Mouse (Mus musculus) WW6 (cell line): ENCODE results near the gene Ubr1.
"Not testable (repeated sequence)": the region's sequence is repeated elsewhere in the genome, so short reads cannot be mapped to it uniquely, and the experiment has no call there.

Experiments used
- DNase-seq: peaks from one replicate; pipeline ENCODE4 v3.0.0-alpha.2; 2013; ENCODE audit warnings: low read depth, low spot score

Gene Ubr1

DNA sequence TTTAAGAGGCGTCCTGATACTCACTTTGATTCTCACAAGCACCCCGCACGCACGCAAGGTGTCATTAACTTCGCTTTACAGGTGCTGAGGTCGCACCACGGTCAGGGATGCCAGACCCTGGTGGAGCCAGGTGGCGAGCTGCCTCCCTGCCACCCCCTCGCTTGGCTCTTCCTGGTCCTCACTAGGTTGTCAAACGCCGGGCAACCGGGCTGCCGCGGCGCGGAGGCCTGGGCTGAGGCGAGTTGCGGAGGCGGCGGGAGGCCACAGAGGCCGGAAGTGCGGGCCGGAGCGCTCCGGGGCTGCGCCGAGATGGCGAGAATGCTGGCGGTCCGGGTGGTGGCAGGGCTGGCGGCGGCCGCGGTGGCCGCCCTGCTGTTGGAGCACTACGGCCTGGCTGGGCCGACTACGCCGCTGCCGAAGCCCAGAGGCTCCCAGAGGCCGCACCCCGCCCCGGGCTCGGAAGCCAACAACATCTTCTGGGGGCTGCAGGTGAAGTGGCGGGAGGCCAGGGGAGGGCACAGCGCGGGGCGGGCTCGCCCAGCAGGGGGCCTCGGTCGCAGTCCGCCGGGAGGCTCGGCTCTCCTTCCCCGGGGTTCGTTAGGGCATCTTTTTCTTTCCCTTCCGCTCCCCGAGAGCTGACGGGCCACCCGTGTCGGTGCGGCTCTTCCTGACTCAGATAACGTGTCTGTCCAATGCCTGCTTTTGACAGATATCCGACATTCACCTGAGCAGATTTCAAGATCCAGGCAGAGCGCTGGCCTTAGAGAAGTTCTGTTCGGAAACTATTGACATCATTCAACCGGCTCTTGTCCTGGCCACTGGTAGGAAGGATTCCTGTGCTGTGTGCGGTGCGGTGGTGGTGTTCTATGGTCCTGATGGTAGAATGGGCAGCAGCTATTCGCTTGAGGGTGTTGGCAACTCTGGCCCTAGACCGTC lies 6.7 kb upstream of the Ubr1 start, which contains the start of gene Tmem62:
Gene Tmem62, plus strand, starts transcription at position 28 of the 936 bp plus-strand sequence.
- no peak for DNase-seq

DNA sequence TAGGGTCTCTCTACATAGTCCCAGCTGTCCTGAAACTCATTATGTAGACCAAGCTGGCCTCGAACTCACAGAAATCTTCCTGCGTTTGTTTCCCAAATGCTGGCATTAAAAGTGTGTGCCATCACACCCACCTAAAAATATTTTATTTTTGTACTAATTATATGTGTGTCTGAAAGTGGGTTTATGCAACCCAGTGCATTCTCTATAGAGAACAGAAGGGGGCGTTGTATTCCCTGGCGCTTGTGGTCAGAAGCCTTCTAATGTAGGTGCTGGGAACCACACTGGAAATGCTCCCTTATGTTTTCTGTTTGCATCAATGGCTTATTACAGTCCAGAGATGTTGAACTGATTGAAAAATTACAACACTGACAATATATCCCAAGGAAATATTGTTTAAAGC lies 5.8 kb upstream of the Ubr1 start:
- no peak for DNase-seq

DNA sequence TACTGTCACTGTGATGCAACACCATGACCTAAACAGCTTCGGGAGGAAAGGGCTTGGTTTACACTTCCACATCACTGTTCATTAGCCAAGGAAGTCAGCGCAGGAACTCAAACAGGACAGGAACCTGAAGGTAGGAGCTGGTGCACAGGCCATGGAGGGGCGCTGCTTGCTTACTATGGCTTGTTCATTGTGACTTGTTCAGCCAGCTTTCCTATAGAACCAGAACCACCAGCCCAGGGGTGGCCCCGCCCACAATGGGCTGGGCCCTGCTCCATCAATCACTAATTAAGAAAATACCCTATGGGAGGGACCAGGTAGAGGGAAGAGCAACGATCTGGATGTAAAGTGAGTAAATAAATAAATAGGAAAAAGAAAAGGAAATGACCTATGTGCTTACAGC lies 2.4 kb upstream of the Ubr1 start:
- peak; percentile 59 for DNase-seq

DNA sequence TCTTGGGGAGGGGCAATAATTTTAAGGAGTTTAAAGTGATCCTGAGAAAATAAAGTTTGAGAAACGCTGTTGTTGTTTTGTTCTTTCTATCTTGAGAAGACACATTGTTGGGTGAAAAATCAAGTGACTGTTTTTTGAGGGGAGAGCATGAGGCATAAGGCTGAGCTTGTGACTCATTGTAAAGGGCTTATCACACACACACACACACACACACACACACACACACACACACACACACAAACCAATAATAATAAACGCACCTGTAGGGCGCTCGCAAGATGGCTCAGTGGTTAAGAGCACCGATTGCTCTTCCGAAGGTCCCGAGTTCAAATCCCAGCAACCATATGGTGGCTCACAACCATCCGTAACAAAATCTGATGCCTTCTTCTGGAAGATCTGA lies 1.7 kb upstream of the Ubr1 start:
- DNase-seq, result not testable (repeated sequence)

DNA sequence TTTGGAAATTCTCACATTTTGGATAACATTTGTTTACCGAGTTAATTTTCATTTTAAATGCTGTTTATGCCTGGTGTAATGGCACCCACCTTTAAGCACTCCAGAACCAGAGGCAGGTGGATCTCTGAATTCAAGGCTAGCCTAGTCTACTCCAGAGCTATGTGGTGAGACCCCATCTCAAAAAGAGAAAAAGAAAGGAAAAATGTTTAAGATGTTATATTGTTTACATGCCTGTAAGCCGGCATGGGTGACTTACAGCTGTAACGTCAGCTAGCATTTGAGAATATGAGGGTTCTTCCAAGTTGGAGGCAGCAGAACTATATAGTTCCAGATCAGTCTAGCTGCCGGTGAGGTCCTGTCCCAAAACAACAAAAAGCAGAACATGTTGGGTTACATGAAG lies 1.3 kb upstream of the Ubr1 start:
- DNase-seq, result no peak

DNA sequence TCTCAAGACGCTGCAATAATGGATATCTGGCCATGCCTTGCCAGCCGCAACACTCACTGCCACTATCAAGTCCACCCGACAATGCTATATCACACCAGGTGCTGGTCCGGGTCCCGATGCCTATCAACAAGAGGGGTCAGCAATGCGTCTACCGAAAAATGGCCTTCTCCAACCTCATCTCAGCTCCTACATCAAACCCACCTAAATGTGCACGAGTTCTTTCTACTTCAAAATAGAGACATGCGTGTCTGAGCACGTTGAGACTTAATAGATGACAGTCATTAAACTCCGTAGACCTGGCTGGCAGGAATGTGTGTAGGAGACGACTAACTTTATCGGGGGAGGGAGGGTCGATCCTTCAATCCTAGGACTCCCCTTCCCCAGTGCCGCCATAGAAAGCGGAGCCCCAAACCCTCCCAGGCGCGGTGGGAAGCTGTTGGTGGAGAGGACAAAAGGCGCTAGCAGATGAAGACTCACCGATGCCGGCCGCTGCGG lies 423 bp downstream of the Ubr1 start:
- DNase-seq, result no peak

DNA sequence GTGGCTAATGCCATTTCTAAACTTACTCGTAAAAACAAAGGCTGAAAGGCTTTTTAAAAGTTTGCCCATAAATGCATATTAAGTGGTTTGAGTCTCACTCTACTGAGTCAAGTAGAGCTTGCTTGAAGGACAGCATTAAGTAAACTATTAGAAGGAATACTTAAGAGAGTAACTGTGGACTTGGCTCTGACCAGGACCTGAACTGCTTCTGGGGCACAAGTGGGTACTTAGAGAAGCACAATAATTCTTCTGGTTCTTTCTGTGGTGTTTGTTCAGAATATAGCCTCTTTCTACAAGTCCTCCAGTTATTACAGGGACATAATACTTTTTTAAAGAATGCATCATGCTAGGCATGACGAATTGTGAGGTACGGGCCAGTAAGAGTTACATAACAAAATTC lies 5.0 kb downstream of the Ubr1 start:
- DNase-seq, result no peak

DNA sequence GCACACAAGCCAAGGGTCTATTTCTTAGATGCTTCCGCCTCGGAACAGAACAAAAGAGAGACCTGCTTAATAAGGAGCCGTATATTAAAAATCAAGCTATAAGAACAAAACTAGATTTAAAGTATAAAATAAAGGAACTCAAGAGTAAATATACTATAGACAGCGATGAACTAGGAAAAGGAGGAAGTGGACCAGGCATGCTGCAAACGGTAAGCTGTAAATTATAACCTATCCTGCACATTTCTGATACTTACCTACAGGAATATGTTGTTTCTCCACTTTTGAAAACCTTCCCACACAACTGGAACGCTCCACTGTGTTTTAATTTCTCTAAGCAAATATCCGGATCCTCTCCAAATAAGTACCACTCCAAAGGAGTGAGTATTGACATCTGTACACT lies 7.4 kb downstream of the Ubr1 start:
- DNase-seq, result no peak

DNA sequence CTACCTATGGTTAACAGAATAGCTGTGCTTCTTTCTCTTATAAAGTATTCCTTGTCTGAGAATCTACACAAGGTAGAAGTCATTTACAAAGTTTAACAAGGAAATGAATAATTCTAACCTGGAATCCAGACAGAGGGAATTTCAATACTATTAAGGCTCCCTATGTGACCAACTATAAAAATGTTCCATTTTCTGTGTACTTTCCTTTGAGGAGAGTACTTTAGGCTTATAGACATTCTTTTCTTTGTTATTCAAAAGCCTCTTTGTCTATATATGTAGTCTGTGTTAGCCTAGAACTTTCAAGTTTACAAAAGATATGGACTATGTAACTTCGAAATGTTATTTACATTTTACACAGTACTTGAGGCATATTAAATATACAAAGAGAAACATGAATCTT lies 10.3 kb downstream of the Ubr1 start:
- DNase-seq, result no peak

DNA sequence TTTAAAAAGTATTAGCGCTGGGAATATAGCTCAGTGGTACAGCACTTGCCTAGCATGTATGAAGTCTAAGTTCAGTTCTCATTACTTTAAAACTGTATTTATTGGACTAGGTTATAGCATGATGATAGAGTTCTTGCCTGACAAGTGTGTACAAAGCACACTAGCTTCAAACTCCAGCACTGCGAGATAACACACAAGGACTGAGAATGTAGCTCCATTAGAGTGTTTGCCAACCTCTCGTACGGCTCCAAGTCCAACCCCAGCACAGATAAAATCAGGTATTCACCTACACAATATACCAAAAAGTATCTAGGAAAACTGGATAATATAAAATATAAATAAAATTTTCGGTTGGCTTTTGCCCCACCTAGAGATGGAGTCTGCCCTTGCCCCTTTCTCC lies 10.7 kb downstream of the Ubr1 start:
- no peak for DNase-seq

DNA sequence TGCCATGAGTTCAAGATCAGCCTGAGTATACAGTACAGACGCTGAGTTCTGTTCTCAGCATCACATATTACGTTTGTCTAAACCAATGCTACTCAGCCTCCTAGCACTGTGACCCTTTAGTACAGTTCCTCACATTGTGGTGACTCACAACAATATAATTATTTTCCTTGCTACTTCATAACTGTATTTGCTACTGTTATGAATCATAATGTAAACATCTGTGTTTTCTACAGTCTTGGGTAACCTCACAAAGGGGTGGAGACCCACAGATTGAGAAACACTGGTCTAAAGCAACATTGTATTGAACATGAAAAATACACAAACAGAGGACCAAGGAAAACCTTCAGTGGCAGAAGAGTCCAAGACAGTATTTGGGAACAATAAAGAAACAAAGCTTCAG lies 11.2 kb downstream of the Ubr1 start:
- no peak for DNase-seq

DNA sequence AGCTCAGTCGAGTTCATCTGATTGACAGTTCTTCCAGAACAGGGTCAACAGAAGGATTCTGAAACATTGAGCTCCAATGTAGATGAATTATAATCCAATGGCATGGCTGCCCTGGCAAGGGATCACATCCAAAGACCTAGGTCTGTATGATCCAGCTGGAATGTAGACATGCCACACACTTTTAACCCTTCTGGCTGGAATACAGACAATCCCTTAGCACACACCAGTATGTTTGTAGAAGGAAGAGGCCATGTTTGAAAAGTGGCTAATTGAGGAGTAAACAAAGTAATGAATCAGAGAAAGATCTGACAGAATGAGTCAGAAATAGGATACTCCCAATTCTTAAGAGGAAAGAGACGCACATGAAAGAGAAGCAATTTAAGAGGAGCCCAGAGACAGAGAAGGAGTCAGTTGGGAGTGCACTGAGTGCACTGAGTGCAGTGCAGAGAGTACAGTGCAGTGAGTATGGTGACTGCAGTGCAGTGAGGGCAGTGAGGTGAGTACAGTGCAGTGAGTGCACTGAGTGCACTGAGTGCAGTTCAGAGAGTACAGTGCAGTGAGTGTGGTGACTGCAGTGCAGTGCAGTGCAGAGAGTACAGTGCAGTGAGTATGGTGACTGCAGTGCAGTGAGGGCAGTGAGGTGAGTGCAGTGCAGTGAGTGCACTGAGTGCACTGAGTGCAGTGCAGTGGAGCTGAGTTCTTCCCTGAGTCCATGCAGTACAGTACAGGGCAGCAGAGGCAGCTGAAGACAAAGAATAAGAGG lies 18.2 kb downstream of the Ubr1 start:
- no peak for DNase-seq

DNA sequence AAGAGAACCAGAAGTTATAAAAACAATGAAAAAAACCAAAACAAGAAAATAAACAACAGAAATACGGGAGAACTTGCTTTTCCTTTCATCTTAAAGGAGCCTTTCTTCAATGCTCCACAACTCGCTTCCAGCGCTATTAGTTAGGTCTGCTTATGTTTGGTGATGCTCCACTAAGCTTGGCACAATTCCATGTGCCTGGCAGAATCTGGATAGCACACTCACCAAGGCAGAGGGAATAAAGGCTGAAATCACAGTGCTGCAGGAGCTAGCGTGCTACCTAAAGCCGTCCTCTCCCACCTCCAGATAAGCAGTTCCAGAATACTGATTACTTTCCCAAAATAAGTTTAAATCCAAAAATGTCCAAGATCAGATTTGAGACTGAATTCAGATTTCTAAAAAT lies 19.3 kb downstream of the Ubr1 start:
- no peak for DNase-seq

DNA sequence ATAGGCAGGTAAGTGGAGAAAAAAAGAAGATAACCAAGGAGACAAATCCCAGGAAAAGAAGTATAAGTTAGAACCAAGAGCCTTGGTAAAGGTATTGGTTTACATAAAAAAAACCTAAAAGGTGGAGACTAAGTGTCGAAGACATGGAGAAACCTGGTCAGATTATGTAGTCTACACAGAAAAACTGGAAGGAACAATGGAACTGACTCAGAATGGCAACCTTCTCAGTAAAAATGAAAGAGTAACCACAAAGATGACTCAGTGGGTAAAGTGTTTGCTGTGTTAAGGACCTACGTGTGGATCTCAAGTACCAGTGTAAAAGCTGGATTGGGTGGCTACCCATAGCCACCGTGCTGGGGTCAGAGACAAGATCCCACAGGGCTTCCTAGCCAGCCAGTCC lies 37.5 kb downstream of the Ubr1 start:
- no peak for DNase-seq

DNA sequence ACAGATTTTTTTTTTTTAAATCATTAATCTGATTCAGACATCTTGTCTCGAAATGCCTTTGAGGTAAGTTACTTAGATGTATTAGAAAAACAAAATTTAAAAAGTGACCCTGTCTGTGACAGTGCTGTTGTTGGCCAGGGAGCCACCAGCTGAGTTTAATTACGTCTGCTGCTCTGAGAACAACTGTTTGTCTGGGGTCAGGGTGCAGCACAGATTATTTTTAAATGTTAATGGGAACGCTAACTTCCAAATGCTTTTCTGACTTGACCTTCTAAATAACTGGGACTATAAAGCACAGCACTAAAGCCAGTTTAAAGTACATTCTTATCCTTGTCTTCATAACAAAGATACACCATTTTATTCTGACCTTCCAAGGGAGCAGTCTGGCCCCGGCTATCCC lies 61.0 kb downstream of the Ubr1 start:
- no peak for DNase-seq

DNA sequence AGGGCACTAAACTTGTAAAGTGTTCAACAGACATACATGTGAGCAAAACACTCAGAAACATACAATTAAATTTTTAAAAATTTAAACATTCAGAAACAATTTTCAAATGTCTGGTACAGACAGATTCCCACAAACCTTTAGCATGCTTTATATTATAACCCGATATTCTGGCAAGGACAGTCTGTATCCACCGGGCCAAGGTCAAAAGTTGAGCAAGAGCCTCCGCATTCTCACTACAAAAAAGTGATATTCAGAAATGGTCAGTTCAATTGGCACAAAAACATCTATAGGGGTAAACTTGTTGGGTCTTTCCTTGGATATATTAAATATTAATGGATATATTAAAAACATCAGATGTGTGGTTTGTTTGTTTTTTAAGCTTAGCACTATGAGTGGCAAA lies 74.2 kb downstream of the Ubr1 start:
- no peak for DNase-seq

DNA sequence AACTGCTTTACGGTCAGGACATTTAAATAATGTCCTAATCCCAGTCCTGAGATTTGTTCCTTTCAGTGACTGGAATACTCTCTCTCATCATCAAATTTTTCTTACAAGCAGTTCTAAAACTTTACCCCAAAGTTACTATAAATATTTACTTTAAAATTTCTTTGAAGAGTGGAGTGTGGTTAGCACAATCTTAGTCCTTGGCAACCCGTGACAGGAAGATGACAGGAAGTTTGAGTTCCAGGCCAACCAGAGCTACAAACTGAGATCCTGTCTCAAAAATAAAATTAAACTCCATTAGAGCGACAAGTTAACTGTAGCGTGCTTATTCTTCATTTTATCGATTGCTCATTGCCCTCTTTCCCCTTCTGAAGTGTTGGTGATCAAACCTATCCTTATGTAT lies 82.9 kb downstream of the Ubr1 start:
- DNase-seq, result no peak

DNA sequence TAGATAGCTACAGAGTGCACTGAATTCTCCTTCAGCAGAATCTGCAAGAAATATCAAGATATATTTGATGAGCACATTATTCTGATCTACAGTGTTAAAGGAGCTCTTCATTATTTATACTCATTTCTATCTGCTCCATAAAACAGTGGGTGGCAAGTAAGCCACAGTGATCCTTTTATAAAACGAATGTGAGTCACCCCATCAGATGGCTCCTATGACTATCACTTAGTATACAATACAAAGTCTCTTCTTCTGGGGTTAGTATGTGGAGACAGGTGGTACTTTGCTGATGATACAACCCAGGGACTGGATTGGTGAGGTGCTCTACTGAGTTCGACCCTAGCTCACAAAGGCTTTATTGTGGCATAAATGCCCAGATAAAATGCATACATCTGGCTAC lies 97.3 kb downstream of the Ubr1 start:
- no peak for DNase-seq

DNA sequence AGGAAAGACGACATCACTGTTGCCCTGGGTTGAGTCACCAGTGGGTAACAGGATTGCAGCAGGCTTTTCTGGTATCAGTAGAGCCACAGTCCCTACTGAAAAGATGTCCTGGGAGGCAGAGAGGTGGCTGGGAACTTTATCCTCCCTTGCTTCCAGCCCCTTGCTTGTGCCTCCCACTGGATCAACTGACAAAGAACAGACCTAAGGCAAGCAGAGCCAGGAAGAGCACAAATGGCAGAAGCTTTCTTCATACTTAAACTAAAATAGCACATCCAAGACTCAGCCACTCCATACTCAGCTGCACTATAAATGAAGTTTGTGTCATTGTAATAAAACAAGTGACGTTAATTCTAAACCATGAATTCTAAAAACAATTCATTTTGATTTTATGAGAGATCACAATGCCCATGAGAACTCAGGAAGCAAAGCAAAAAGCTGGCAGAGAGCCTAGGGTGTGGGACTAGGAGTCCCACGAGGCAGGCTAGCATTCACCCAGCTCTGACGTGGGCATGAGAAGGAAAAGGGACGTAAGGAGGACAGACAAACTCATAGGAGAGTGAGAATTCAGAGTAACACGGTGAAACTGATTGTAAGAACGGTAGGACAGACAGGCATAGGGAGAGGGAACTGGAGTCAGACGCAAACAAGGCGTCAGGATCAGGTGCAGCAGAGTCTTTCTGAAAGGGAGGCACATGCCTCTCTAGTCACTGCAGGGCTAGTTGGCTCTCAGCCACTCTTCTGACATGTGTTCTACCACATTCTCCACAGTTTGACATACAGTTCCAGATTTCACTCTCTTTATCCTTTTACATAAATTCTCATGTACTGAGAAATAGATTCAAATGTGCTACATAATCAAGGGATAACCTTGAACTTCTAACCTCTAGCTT lies 98.8 kb downstream of the Ubr1 start:
- no peak for DNase-seq

DNA sequence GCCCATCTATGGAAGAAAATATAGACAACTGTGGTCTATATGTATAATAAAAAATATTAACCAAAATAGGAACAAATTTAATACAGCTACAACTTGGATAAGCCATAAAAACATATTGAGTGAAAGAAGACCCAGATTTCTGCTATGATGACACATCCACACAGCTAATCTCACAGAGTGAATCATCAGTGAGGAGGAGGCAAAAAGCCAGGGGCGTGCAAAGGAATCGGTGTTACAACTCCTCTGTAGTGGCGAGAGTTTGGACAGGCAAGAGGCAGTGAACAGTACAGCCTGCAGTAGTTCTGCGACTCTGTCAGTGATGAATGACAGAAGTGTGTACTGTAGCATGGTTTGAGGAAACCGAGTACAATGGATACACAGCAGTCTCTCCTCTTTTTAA lies 103.2 kb downstream of the Ubr1 start:
- no peak for DNase-seq

DNA sequence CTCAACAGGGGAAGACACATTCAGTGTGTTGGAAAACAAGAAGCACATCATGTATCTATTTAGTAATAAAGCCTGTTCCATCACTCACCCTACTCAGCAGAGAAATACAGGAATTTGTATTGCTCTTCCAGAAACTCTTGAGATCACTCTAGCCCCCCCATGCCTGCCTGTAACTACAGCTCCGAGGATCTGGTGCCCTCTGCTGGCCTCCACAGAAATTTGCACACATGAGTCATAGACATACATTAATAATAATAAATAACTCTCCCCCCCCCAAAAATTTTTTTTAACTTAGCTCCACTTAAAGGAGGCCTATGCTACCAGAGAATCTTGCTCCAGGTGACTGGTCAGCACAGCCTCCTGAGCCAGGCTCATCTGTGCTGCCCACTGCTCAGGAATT lies 104.0 kb downstream of the Ubr1 start:
- no peak for DNase-seq

DNA sequence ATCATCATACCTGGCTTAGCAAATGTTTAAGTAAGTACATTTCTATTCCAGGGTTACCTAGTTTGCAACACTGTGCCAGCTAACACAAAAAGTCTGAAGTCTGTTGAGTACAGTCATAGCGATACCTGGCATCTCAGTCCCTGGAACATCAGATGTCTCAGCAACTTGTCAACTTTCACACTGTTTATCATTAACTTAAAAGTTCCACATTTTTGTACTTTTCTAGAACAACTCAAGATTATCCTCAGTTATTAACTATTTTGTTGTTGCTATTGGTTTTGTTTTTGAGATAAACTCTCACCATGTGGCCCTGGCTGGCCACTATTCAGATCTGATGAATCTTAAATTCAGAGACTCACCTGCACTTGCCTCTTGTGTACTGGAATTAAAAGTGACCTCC lies 107.1 kb downstream of the Ubr1 start:
- DNase-seq, result no peak
